Mouse (Mus musculus) cortical plate, adult 2 months (tissue): ENCODE data around the gene Ubc.

Source experiments
- CTCF ChIP-seq: fragments of 200-500 bp; IDR thresholded peaks from 2 replicates; pipeline ENCODE4 v1.5.1; 2011; ENCODE audit warnings: mild to moderate bottlenecking, control low read depth, low read length; ENCODE audit not compliant: insufficient read depth; ENCODE audit errors: extremely low read depth
- POLR2A ChIP-seq: fragments of 200-500 bp; IDR thresholded peaks from 2 replicates; pipeline ENCODE4 v1.6.1; 2011; ENCODE audit warnings: mild to moderate bottlenecking, low read length, control low read depth; ENCODE audit not compliant: insufficient read depth; ENCODE audit errors: extremely low read depth

DNA sequence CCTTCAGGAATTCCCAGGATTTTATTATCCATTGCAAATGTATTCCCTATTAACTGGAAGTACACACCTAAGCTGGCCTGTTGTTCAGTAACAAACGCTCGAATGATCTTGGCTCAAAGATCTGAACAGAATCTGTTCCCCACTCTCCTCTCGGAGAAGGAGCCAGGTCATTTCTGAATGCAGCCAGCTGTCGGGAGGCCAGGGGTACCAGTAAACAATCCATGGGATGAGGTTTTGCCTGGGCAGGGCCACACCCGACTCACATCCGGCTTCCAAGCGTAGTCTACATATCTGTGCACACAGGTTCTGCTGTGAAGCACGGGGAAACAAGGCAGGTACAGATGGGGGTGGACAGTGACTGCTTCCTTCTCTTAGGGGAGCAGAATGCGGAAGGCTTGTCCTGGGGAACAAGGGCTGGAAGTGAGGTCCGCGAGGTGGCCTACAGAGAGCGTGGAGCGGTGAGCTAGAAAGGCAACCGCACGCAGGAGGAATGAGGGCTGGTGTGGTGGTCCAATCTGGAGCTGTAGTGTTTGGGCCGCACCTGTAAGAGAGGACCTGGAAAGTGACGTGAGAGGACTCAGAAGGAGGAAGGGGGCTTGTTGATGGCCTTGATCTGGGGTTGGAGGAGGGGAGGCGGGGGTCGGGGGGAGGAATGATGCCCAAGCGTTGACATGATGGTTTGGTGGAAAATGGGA lies 16.5 kb upstream of the Ubc start:
- no peak for TF ChIP-seq CTCF
- TF ChIP-seq POLR2A: peak; percentile 49
